In the genomic region with DNA sequence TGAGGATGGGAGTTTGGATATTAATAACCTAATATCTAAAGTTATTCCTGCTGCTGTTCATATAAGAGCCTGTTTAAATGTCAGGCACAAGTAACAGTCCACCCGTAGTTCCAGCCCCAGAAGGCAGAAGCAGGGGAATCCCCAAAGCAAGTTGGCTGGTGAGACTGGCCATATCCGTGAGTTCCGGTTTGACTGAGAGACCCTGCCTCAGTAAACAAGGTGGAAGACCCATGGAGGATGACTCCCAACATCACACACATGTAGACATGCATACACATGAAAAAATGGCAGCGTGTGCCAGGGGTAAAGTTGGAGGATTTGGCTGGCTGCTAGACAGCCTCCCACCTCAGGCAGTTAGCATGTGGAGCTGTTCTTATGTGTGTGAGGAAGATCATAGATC, we compare ENCODE assay signal across 16 mouse cellular contexts.
A peak's percentile ranks its signal among the peaks of the same experiment; 100 is the strongest.
DNase-seq lines count a peak whose midpoint lies in the region; TF ChIP-seq lines count a peak whose summit lies in the region.
"Had no signal": no experiment of that assay in that cellular context is flagged by ENCODE, and none has a peak within 500 bp of the region (broad histone marks: within the 10 kb centered on the region; RNA-seq: fewer than 3 reads in every experiment).

No protein-coding gene starts in this region.

- 89% methylated on average over 4 of the region's 4 CpGs for WGBS in thymus, adult 2 months

- 0 out of 2 replicates have a peak overlapping the region, but pooled peaks have one; percentile 30 for H3K27ac ChIP-seq in thymus, adult 2 months (ENCODE audit: control insufficient read depth, insufficient read depth, low read length)

- H3K36me3 ChIP-seq in thymus, adult 2 months (ENCODE audit: control insufficient read depth, insufficient read depth, low read length): no peaks in the 10 kb centered on the region
- H3K36me3 ChIP-seq: G1E had no signal

- peak; percentile 90 for DNase-seq in heart, adult 11 months
- DNase-seq in heart, adult 8-10 months (ENCODE audit: low spot score): no peak
- DNase-seq in thymus, adult 2 months: no peak
- DNase-seq in thymus, postnatal 10 days (ENCODE audit: low spot score in 2 of 2): no peak
- DNase-seq: adrenal gland, adult 2 months; adrenal gland, adult 8-10 months; adrenal gland, postnatal 10 days; adrenal gland, postnatal 14 days; adrenal gland, postnatal 25 days; adrenal gland, postnatal 36 days; B cell, adult 2 months; cerebellum, adult 11 months; cerebellum, adult 11-12 months; cerebellum, adult 18-20 months had no signal

- H3K4me3 ChIP-seq in thymus, adult 2 months (ENCODE audit: control insufficient read depth, insufficient read depth, low read length): no peak overlapping the region

- TF ChIP-seq CTCF in thymus, adult 2 months (IDR thresholded peaks at IDR 0.05; ENCODE audit: borderline replicate concordance, control insufficient read depth, extremely low read depth, insufficient read depth, low read length, poor library complexity): no peak

- no peaks in the 10 kb centered on the region for H3K27me3 ChIP-seq in thymus, adult 2 months (ENCODE audit: control insufficient read depth, insufficient read depth, low read length)
- H3K27me3 ChIP-seq: Patski had no signal

- TF ChIP-seq POLR2A in thymus, adult 2 months (IDR thresholded peaks at IDR 0.05; ENCODE audit: control insufficient read depth, extremely low read depth, insufficient read depth, low read length, poor library complexity): no peak

- peaks cover 45% of the 10 kb centered on the region for H3K4me1 ChIP-seq in thymus, adult 2 months (replicated peaks; ENCODE audit: control insufficient read depth, insufficient read depth, low read length)
